Mouse (Mus musculus) kidney, postnatal 10 days (tissue): Measurements from ENCODE around the gene Sass6.
A peak's percentile ranks its signal among the peaks of the same experiment; 100 is the strongest.

ENCODE experiments used
- DNase-seq: peaks from one replicate; pipeline ENCODE4 v3.0.0; 2021; ENCODE audit warnings: mixed read lengths

Sass6 gene

GRCm38 (mm10) chr3:116594728-116595602 lies at the start of gene Sass6:
Sass6 (plus strand) TSS chr3:116594982.
- peak; percentile 100 for DNase-seq

GRCm38 (mm10) chr3:116547430-116547829 lies 47.4 kb upstream of the Sass6 start:
- DNase-seq, result no peak

- DNase-seq, result no peak
Observed at GRCm38 (mm10) chr3:116551362-116551761, 43.4 kb upstream of the Sass6 start.

GRCm38 (mm10) chr3:116561315-116561714 lies 33.5 kb upstream of the Sass6 start:
- peak; percentile 33 for DNase-seq

GRCm38 (mm10) chr3:116562408-116563094 lies 32.2 kb upstream of the Sass6 start, which contains the start of gene Lrrc39:
Lrrc39 (plus strand) TSS chr3:116562973.
- no peak for DNase-seq

GRCm38 (mm10) chr3:116563095-116563492 lies 31.7 kb upstream of the Sass6 start:
- DNase-seq, result no peak

- DNase-seq, result no peak
Observed at GRCm38 (mm10) chr3:116570628-116571027, 24.2 kb upstream of the Sass6 start.

- DNase-seq, result peak; percentile 34
Observed at GRCm38 (mm10) chr3:116577286-116577685, 17.5 kb upstream of the Sass6 start.

- no peak for DNase-seq
Observed at GRCm38 (mm10) chr3:116582201-116582600, 12.6 kb upstream of the Sass6 start.

GRCm38 (mm10) chr3:116594076-116594727 lies 580 bp upstream of the Sass6 start:
- no peak for DNase-seq

- no peak for DNase-seq
Observed at GRCm38 (mm10) chr3:116595603-116595991, 815 bp downstream of the Sass6 start.

- DNase-seq, result no peak
Observed at GRCm38 (mm10) chr3:116599705-116600104, 4.9 kb downstream of the Sass6 start.

- DNase-seq, result no peak
Observed at GRCm38 (mm10) chr3:116601005-116601404, 6.2 kb downstream of the Sass6 start.

GRCm38 (mm10) chr3:116601781-116602180 lies 7.0 kb downstream of the Sass6 start:
- no peak for DNase-seq

- DNase-seq, result no peak
Observed at GRCm38 (mm10) chr3:116604570-116604969, 9.8 kb downstream of the Sass6 start.

- no peak for DNase-seq
Observed at GRCm38 (mm10) chr3:116614295-116614892, 19.6 kb downstream of the Sass6 start, which contains the start of gene Trmt13. Trmt13 (minus strand) TSS chr3:116614587.

GRCm38 (mm10) chr3:116615318-116616068 lies 20.7 kb downstream of the Sass6 start:
- no peak for DNase-seq

GRCm38 (mm10) chr3:116618855-116619254 lies 24.1 kb downstream of the Sass6 start:
- no peak for DNase-seq

GRCm38 (mm10) chr3:116620636-116621370 lies 26.0 kb downstream of the Sass6 start:
- no peak for DNase-seq

- no peak for DNase-seq
Observed at GRCm38 (mm10) chr3:116622641-116623040, 27.9 kb downstream of the Sass6 start.

GRCm38 (mm10) chr3:116631459-116631858 lies 36.7 kb downstream of the Sass6 start:
- DNase-seq, result no peak
